Mouse (Mus musculus): ENCODE measurements around the gene Taok3. TPM values are rescaled to one million over a fixed set of nuclear protein-coding genes. Genes with fewer than 3 reads are reported as not detected.

The Taok3 gene
- total and polyA plus RNA-seq, 3 experiments: 32.1 to 79.2 TPM; not detected in 1

DNA sequence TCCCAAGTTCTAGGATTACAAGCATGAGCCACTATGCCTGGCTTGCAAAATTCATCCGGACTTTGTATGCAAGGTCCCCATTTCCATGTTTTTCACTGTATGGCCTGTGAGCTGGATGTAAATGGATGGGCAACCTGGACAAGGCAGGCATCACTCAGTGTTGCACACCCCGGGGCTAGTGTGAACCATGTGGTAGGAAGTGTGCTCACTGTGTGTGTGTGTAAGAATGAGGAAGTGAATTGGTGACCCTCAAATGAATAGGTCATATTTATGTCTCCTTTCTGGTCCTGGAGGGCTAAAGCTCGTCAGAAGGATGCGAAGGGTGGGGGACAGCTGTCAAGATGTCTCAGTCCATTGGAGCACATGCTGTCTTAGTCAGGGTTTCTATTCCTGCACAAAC lies 7.1 kb downstream of the Taok3 start:
- Histone ChIP-seq H3K27me3 (ENCODE audit: control insufficient read depth in 1 of 2, insufficient read depth in 2 of 2, low read length in 2 of 2) (no peaks in the 10 kb centered on the region), H3K9me3 (replicated peaks; ENCODE audit: insufficient read depth, low read length) (no peaks in the 10 kb centered on the region), H3K4me1 (ENCODE audit: control insufficient read depth in 1 of 2, insufficient read depth in 2 of 2, low read length in 2 of 2) (peaks cover 6 to 16% of the 10 kb centered on the region in 2 experiments), H3K4me3 (ENCODE audit: control insufficient read depth in 1 of 2, insufficient read depth in 1 of 2, low read depth in 2 of 2, low read length in 2 of 2) (no peak overlapping the region), H3K36me3 (ENCODE audit: control insufficient read depth in 1 of 2, insufficient read depth in 2 of 2, low read length in 2 of 2) (peaks cover 0 to 13% of the 10 kb centered on the region in 2 experiments; a peak in 2 of 4 replicates), H3K79me2 (ENCODE audit: control insufficient read depth, insufficient read depth, low read length, poor library complexity) (peaks cover 3% of the 10 kb centered on the region; the same call in 1 of the 2 replicates), H3K9ac (ENCODE audit: control insufficient read depth, low read depth, low read length, poor library complexity, severe bottlenecking) (no peak overlapping the region), H3K27ac (ENCODE audit: control insufficient read depth, low read depth, low read length) (no peak overlapping the region)
- DNase-seq (ENCODE audit: low read depth, low spot score): no peak
- no peak for TF ChIP-seq RCOR1 (IDR thresholded peaks at IDR 0.05; ENCODE audit: low read depth, low read length)

- Histone ChIP-seq H3K27me3 (ENCODE audit: control insufficient read depth in 1 of 2, insufficient read depth in 2 of 2, low read length in 2 of 2) (no peaks in the 10 kb centered on the region), H3K4me1 (ENCODE audit: control insufficient read depth in 1 of 2, insufficient read depth in 2 of 2, low read length in 2 of 2) (peaks cover 0 to 19% of the 10 kb centered on the region in 2 experiments; a peak in 3 of 4 replicates), H3K4me3 (ENCODE audit: control insufficient read depth in 1 of 2, insufficient read depth in 1 of 2, low read depth in 2 of 2, low read length in 2 of 2) (no peak overlapping the region), H3K36me3 (ENCODE audit: control insufficient read depth in 1 of 2, insufficient read depth in 2 of 2, low read length in 2 of 2) (peaks cover 0 to 6% of the 10 kb centered on the region in 2 experiments; a peak in 1 of 4 replicates), H3K27ac (ENCODE audit: control insufficient read depth, low read depth, low read length) (no peak overlapping the region), H3K9ac (ENCODE audit: control insufficient read depth, low read depth, low read length, poor library complexity, severe bottlenecking) (no peak overlapping the region), H3K79me2 (ENCODE audit: control insufficient read depth, insufficient read depth, low read length, poor library complexity) (peaks cover 16% of the 10 kb centered on the region), H3K9me3 (replicated peaks; ENCODE audit: insufficient read depth, low read length) (no peaks in the 10 kb centered on the region)
- TF ChIP-seq MYB (IDR thresholded peaks at IDR 0.05; ENCODE audit: low read depth, low read length) (no peak), MAFK (IDR thresholded peaks at IDR 0.05; ENCODE audit: borderline replicate concordance, low read depth, low read length) (no peak), NELFE (IDR thresholded peaks at IDR 0.05; ENCODE audit: low read depth, low read length) (no peak), TCF12 (IDR thresholded peaks at IDR 0.05; ENCODE audit: low read depth, low read length) (no peak)
- no peak for DNase-seq (ENCODE audit: low read depth, low spot score)
Observed at GRCm38 (mm10) chr5:117130726-117131125, 10.8 kb downstream of the Taok3 start.

- H3K9me3 ChIP-seq (replicated peaks; ENCODE audit: insufficient read depth, low read length): no peaks in the 10 kb centered on the region
- peaks cover 38% of the 10 kb centered on the region for H3K79me2 ChIP-seq (ENCODE audit: control insufficient read depth, insufficient read depth, low read length, poor library complexity)
- peaks cover 6 to 29% of the 10 kb centered on the region in 2 experiments; a peak in 3 of 4 replicates for H3K4me1 ChIP-seq (ENCODE audit: control insufficient read depth in 1 of 2, insufficient read depth in 2 of 2, low read length in 2 of 2)
- no peaks in the 10 kb centered on the region for H3K27me3 ChIP-seq (ENCODE audit: control insufficient read depth in 1 of 2, insufficient read depth in 2 of 2, low read length in 2 of 2)
- H3K9ac ChIP-seq (ENCODE audit: control insufficient read depth, low read depth, low read length, poor library complexity, severe bottlenecking): peak overlapping the region; percentile 96
- H3K36me3 ChIP-seq (ENCODE audit: control insufficient read depth in 1 of 2, insufficient read depth in 2 of 2, low read length in 2 of 2): peaks cover 0 to 21% of the 10 kb centered on the region in 2 experiments; a peak in 2 of 4 replicates
- peak overlapping the region; percentile 76 to 91 for H3K4me3 ChIP-seq (ENCODE audit: control insufficient read depth in 1 of 2, insufficient read depth in 1 of 2, low read depth in 2 of 2, low read length in 2 of 2)
- peak; percentile 95 for DNase-seq (ENCODE audit: low read depth, low spot score)
- peak overlapping the region; percentile 100 for H3K27ac ChIP-seq (ENCODE audit: control insufficient read depth, low read depth, low read length)
- TF ChIP-seq ZMIZ1 (IDR thresholded peaks at IDR 0.05; ENCODE audit: low read depth, low read length) (peak; percentile 63), ZC3H11A (IDR thresholded peaks at IDR 0.05; ENCODE audit: low read depth, low read length) (peak; percentile 12; the same call in 1 of the 2 replicates), SIN3A (IDR thresholded peaks at IDR 0.05; ENCODE audit: low read length) (peak; percentile 84), NRF1 (IDR thresholded peaks at IDR 0.05; ENCODE audit: insufficient read depth, low read depth, low read length, poor library complexity, severe bottlenecking) (peak; percentile 32; the same call in 1 of the 2 replicates), MYB (IDR thresholded peaks at IDR 0.05; ENCODE audit: low read depth, low read length) (no peak), TAL1 (IDR thresholded peaks at IDR 0.05; ENCODE audit: low read length) (peak; percentile 96), UBTF (IDR thresholded peaks at IDR 0.05; ENCODE audit: borderline replicate concordance, insufficient read depth, low read depth, low read length) (no peak), JUND (IDR thresholded peaks at IDR 0.05; ENCODE audit: low read depth, low read length) (peak; percentile 100), USF1 (IDR thresholded peaks at IDR 0.05; ENCODE audit: low read depth, low read length) (peak; percentile 88), MAX (IDR thresholded peaks at IDR 0.05; ENCODE audit: low read length) (peak; percentile 94), EP300 (IDR thresholded peaks at IDR 0.05; ENCODE audit: low read depth in 1 of 2, low read length in 2 of 2) (peak; percentile 79 to 90), SMC3 (IDR thresholded peaks at IDR 0.05; ENCODE audit: low read depth, low read length) (no peak), TBP (IDR thresholded peaks at IDR 0.05; ENCODE audit: low read depth, low read length) (peak; percentile 82; the same call in 1 of the 2 replicates), CHD1 (IDR thresholded peaks at IDR 0.05; ENCODE audit: low read depth, low read length) (no peak; the same call in 1 of the 2 replicates), MAZ (IDR thresholded peaks at IDR 0.05; ENCODE audit: low read depth, low read length) (peak; percentile 89), TCF12 (IDR thresholded peaks at IDR 0.05; ENCODE audit: low read depth, low read length) (peak; percentile 96), CTCF (IDR thresholded peaks at IDR 0.05 in 2 of 3, conservative IDR thresholded peaks at IDR 0.05 in 1 of 3; ENCODE audit: control insufficient read depth in 1 of 3, insufficient read depth in 1 of 3, low read depth in 2 of 3, low read length in 3 of 3, poor library complexity in 1 of 3, severe bottlenecking in 1 of 3) (no peak), USF2 (IDR thresholded peaks at IDR 0.05; ENCODE audit: borderline replicate concordance in 1 of 2, insufficient read depth in 1 of 2, low read depth in 1 of 2, low read length in 2 of 2) (peak in 1 of 2 experiments; percentile 48; a peak in 1 of 4 replicates), E2F4 (IDR thresholded peaks at IDR 0.05; ENCODE audit: borderline replicate concordance, low read depth, low read length) (no peak), BHLHE40 (IDR thresholded peaks at IDR 0.05; ENCODE audit: borderline replicate concordance, low read depth, low read length) (peak; percentile 94), ETS1 (IDR thresholded peaks at IDR 0.05; ENCODE audit: low read depth, low read length) (peak; percentile 94)
Observed at GRCm38 (mm10) chr5:117133446-117134065, 13.6 kb downstream of the Taok3 start.
